Mouse (Mus musculus): ENCODE data around the gene Vwa7.

Gene Vwa7

DNA sequence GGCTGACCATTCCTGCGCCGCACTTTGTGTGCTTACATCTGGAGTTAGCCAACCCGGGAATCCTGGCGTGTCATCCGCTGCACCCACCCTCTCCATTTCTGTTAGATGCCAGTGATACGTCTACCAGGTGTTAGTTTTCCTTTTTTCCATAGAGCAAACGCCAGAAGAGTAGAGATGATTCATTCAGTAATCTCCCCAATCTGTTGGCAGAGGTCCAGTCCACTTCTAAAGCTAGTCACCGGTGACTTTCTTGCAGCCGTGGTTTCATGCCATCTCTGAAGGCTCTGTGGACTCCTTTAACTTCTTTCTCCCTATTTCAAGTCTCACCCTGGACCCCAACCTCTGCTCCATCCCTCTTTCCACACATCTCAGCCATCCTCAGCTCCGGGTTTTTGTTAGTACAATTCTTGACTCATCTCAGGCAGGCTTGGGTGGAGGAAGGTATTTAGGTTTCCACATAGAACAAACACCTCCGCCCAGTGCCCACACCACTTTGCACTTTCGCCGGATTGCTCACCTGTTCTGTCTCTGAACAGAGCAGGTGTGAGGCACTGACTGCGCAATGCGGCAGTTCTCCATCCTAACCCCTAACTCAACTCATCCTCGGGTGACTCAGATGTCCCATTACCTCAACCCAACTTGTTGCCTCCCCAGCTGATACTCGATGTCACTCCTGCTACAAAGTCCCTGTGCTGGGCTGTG lies 52.0 kb downstream of the Vwa7 start:
- DNase-seq = no peak

DNA sequence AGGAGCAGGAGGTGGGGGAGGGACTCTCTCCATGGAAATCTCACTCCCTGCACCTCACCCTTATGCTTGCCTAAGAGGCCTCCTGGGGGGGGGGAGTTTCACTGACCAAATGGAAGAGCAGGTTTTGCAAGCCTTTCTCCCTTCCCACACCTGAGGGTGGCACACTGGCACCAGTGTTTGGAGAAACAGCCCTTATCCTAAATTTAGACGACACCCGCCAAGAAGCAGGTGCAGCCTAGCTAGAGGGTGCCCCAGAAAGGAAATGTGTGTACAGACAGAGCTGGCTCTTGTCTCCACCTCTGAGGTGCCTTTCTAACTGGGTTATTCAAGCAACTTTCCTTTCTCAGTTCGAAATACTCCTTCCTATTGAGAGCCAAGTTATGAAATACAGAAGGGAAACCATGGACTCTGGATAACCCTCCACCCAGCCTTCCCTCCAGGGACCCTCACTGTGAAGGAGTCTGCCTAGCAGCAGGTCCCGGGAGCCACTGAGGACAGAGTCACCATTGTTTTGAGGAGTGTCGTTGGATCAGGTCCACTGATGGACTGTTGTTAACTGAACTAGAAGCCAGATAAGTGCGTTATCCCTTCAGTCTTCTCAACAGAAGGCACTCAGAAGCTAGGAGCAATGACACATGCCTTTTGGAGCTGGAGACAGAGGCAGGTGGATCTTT lies 54.3 kb downstream of the Vwa7 start:
- no peak for DNase-seq

DNA sequence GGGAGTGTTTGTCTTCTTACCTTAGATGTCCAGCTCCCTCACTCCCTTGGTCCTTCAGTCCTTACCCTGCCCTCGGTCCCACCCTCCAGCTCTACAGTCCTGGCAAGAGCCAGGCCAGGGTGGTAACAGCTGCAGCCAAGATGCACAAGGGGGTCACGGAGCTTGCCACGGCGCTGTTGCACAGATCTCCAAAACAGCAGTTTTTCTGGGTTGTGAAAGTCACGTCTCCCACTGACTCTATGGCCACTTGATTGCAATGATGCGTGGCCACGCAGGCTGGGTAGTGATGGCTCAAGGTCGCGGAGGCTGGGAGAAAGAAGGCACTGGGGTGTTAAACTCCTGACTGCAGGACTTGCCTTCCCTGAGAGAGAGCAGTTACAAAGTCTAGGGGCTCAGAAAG lies 55.1 kb downstream of the Vwa7 start:
- DNase-seq = no peak

DNA sequence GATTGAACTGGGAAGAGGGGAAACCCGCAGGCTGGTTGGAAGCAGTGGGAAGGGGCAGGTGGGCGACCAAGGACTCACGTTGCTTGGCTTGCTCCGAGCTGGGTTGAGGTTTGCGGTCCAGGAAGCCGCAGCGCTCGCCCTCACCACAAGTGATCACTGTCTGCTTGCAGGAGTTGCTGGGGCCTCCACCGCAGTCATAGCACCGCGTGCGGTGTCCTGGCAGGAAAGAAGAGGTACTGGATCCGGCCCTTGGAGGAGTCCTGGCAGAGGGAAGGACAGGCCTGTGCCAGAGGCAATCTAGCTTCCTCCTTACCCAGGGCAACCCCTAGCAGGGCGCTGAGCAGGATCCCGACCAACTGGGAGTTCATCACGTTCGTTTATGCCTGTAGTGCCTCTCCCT lies 57.7 kb downstream of the Vwa7 start:
- no peak for DNase-seq
